Mouse (Mus musculus): ENCODE measurements around the gene Klra6. TPM values are rescaled to one million over a fixed set of nuclear protein-coding genes. Genes with fewer than 3 reads are reported as not detected.
"Not testable (repeated sequence)": the region's sequence is repeated elsewhere in the genome, so short reads cannot be mapped to it uniquely, and the experiment has no call there.

Klra6 gene
- not detected in 2 replicates for polyA plus RNA-seq (2015; fragmentation: Nextera tagmentation; extraction: Ambion mirVana)

DNA sequence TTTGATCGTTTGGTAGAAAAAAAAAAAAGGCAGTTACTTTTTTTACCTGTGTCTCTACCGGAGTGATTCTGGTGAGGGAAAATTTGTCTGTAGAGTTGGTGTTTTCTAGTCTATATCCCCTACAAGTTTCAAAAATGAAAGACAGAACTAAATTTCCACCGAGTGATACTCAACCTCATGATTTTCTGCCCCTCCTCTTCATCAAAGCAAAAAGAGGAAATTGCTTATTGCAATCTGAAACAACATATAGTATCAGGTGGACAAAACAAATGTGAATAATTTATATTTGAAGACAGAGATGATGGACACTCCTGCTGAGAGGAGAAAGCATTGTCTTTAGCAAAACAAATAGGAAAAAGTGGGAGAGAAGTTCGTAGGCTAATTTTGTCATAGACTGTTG lies at the start of gene Klra6:
Gene Klra6 (minus strand): TSS at position 101 of the 400 bp plus-strand sequence.
- Histone ChIP-seq H3K9me3 (replicated peaks) (no peaks in the 10 kb centered on the region), H3K9ac (no peak within 1 kb of the TSS), H3K36me3 (no peaks in the 10 kb centered on the region), H3K27ac (no peak within 1 kb of the TSS), H3K4me3 (no peak within 1 kb of the TSS), H3K27me3 (no peaks in the 10 kb centered on the region), H3K4me1 (replicated peaks) (no peaks in the 10 kb centered on the region), H3K4me2 (no peak within 1 kb of the TSS)
- WGBS: 59% methylated on average over 4 of the region's 4 CpGs
- ATAC-seq (replicated peaks; ENCODE audit: insufficient number of reproducible peaks, insufficient read depth, low FRiP score, low read depth): no peak

DNA sequence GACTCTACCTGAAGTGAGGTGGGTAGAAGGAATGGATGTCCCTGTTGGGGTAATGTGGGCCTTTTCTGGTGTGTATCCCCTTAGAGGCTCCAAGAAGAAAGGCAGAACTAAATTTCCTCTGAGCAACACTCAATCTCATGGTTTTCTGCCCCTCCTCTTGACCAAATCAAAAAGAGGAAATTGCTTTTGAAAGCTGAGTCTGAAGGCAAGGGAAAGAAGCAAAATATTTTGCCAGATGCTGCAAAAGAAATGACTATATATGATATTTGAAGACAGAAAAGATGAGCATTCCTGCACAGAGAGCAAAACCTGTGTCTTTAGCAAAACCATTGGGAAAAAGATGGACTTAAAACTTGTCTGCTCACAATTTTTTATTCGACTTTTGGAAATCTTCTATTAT lies 40.4 kb upstream of the Klra6 start, which contains the start of gene Klra4:
Gene Klra4 (minus strand): TSS at position 101 of the 400 bp plus-strand sequence.
- 43% methylated on average over 1 of the region's 1 CpGs for WGBS
- H3K4me1 ChIP-seq (replicated peaks); H3K9ac ChIP-seq; H3K36me3 ChIP-seq; ATAC-seq (replicated peaks; ENCODE audit: insufficient number of reproducible peaks, insufficient read depth, low FRiP score, low read depth); H3K27ac ChIP-seq; H3K4me2 ChIP-seq; H3K4me3 ChIP-seq; H3K9me3 ChIP-seq (replicated peaks); H3K27me3 ChIP-seq: not testable (repeated sequence)

DNA sequence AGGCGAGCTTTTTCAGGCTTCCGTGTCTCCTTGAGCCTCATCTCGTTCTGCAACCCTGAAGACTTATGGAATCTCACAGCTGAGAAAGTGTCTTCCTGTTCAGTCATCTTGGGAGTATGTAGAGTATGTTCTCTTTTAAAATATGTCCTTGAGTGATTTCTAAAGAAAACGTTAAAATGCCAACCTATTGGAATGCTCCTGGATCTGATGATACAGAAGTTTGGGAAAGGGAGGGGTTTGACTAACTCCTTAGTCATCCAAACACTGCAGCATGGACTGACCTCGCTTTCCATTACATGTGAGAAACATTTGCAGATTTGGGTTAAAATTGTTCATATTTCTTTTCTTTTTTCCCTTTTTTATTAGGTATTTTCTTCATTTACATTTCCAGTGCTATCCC lies 38.4 kb upstream of the Klra6 start:
- no peaks in the 10 kb centered on the region for H3K4me1 ChIP-seq (replicated peaks)
- no peaks in the 10 kb centered on the region for H3K9me3 ChIP-seq (replicated peaks)
- no peaks in the 10 kb centered on the region for H3K36me3 ChIP-seq
- no peak overlapping the region for H3K4me2 ChIP-seq
- H3K27ac ChIP-seq: no peak overlapping the region
- WGBS: 67% methylated on average over 5 of the region's 5 CpGs
- no peak overlapping the region for H3K9ac ChIP-seq
- no peak for ATAC-seq (replicated peaks; ENCODE audit: insufficient number of reproducible peaks, insufficient read depth, low FRiP score, low read depth)
- no peak overlapping the region for H3K4me3 ChIP-seq
- no peaks in the 10 kb centered on the region for H3K27me3 ChIP-seq

DNA sequence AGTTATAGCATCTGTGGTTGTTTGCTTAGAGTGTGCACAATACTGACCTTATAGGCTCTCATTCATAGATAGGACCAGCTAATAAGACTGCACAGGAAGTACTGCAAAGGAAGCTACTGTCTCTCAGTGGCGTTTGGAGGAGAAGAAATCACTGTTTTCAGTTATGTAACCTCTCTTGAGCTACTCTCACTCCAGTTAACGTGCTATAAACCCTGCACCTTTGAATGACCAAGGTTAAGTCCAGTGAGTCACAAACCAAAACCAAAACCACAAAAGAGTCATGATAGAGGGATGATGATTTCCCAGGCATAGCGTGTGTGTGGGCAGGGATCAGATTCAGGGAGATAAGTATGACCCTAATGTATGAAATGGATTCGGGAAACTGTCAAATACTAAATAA lies 8.4 kb upstream of the Klra6 start:
- not testable (repeated sequence) for H3K36me3 ChIP-seq; H3K4me3 ChIP-seq; H3K9ac ChIP-seq; H3K4me2 ChIP-seq; H3K9me3 ChIP-seq (replicated peaks); ATAC-seq (replicated peaks; ENCODE audit: insufficient number of reproducible peaks, insufficient read depth, low FRiP score, low read depth); H3K4me1 ChIP-seq (replicated peaks); H3K27me3 ChIP-seq; H3K27ac ChIP-seq
- 41% methylated on average over 4 of the region's 4 CpGs for WGBS

DNA sequence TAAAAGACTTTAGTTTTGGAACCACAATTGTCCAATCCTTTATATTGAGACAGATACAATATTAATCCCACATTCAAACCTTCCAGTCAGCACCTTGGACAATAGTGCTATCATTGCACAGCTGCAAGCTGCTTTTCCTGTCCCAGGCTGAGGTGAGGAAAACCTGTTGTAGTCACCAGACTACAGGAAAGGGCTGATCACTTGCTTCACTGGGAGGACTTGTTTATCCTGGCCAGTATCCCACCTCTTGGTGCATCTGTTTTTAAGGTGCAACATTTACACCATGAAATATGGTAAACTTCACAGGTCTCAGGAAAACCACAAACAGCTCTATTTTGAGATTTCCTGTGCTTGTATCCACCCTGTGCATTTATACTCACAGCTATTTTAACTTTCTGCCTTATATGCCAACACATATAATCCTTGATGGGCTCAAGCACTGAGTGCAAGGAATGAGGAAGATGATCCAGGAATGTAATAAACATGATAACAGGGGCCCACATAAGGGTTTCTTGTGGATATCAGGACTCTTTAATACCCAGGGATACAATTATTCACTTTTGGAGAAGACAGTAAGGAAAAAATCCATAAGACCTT lies 4.8 kb upstream of the Klra6 start:
- H3K27me3 ChIP-seq; H3K9me3 ChIP-seq (replicated peaks); H3K27ac ChIP-seq; H3K4me1 ChIP-seq (replicated peaks); ATAC-seq (replicated peaks; ENCODE audit: insufficient number of reproducible peaks, insufficient read depth, low FRiP score, low read depth); H3K9ac ChIP-seq; H3K4me3 ChIP-seq; H3K4me2 ChIP-seq; H3K36me3 ChIP-seq: not testable (repeated sequence)

Other genes with a start within 250 kb of the Klra6 start
- not detected in 2 replicates for gene Gm156, start 242.7 kb downstream of the Klra6 start, polyA plus RNA-seq (2015; fragmentation: Nextera tagmentation; extraction: Ambion mirVana)
- gene Gm17631, start 164.3 kb downstream of the Klra6 start, polyA plus RNA-seq (2015; fragmentation: Nextera tagmentation; extraction: Ambion mirVana): not detected in 2 replicates
- gene Klra17, start 150.3 kb downstream of the Klra6 start, polyA plus RNA-seq (2015; fragmentation: Nextera tagmentation; extraction: Ambion mirVana): not detected in 2 replicates
- 0.23 TPM in 1 of 2 replicates, not detected in the other for gene Klra5, start 109.3 kb downstream of the Klra6 start, polyA plus RNA-seq (2015; fragmentation: Nextera tagmentation; extraction: Ambion mirVana)
- not detected in 2 replicates for gene Klra4, start 40.3 kb upstream of the Klra6 start, polyA plus RNA-seq (2015; fragmentation: Nextera tagmentation; extraction: Ambion mirVana)
- gene Klra8, start 102.9 kb upstream of the Klra6 start, polyA plus RNA-seq (2015; fragmentation: Nextera tagmentation; extraction: Ambion mirVana): not detected in 2 replicates
- gene Klra9, start 166.2 kb upstream of the Klra6 start, polyA plus RNA-seq (2015; fragmentation: Nextera tagmentation; extraction: Ambion mirVana): not detected in 2 replicates
- gene Klra7, start 206.4 kb upstream of the Klra6 start, polyA plus RNA-seq (2015; fragmentation: Nextera tagmentation; extraction: Ambion mirVana): not detected in 2 replicates

All from heart, embryonic 15.5 days (tissue).